Mouse (Mus musculus) bone marrow, adult 2 months (tissue): ENCODE data around the gene Kdm4b.

ENCODE experiments used
- CTCF ChIP-seq: fragments of 200-500 bp; IDR thresholded peaks from 2 replicates; pipeline ENCODE4 v1.5.1; 2011; ENCODE audit warnings: low read length, control low read depth; ENCODE audit not compliant: control insufficient read depth, insufficient read depth
- POLR2A ChIP-seq: fragments of 200-500 bp; IDR thresholded peaks from 2 replicates; pipeline ENCODE4 v1.6.1; 2011; ENCODE audit warnings: low read depth, mild to moderate bottlenecking, control low read depth, low read length, borderline replicate concordance; ENCODE audit not compliant: control insufficient read depth

- TF ChIP-seq CTCF: no peak
- TF ChIP-seq POLR2A: no peak
Measured at GRCm38 (mm10) chr17:56408965-56409625, 83.2 kb downstream of the Kdm4b start.
